Mouse (Mus musculus): ENCODE results near the gene Cyp2j6.
A peak's percentile ranks its signal among the peaks of the same experiment; 100 is the strongest.
"Not testable (repeated sequence)": the region's sequence is repeated elsewhere in the genome, so short reads cannot be mapped to it uniquely, and the experiment has no call there.

Cyp2j6 gene

DNA sequence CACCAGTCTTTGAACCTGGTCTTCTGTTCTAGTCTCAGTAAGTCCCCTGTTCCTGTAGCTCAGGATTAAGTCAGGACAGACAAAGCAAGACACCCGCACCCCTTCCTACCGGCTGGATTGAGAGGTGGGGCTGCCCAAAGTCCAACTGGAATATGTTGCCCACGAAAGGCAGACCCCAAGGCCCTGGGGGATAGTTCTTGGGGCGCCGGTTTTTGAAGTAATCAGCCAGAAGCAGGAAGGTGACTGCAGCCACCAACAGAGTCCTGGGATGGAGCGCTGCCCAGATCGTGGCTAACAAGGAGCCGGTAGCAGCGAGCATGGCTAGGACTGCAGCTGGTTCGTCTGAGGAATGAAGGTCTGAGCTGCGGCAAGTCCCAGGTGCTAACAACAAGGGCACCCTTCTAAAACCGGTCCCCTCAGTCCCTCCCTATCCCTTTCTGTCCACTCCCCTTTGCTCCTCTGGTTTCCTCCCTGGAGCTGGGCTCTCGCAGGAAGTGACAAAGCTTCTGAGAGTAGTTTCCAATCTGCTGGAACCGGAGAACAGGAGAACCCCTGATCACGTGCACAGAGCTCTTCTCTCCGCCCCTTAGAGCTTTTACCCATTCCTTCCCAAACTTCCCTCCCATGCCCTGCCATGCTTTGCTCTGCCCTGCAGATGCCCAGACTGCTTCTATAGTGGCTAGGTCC, at the start of gene Cyp2j6:
Gene Cyp2j6, minus strand, starts transcription at position 529 of the 687 bp plus-strand sequence.
- DNase-seq = peak; percentile 21

DNA sequence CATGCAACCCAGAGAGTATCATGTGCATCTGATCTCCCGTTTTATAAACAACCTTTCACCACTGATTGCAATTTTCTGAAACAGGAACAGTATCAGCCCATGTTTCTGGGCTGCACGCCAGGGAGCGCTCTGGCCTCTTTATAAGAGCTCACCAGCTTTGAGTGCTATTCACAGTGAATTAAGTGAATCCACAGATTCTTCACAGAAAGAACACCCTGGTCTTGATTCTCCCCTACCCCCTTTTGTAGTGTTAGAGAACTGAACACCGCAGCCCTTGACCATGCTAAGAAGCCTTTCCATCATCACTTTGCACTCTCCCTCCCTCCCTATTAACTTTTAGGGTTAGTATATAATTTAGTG, 38.3 kb upstream of the Cyp2j6 start:
- peak; percentile 79 for DNase-seq

DNA sequence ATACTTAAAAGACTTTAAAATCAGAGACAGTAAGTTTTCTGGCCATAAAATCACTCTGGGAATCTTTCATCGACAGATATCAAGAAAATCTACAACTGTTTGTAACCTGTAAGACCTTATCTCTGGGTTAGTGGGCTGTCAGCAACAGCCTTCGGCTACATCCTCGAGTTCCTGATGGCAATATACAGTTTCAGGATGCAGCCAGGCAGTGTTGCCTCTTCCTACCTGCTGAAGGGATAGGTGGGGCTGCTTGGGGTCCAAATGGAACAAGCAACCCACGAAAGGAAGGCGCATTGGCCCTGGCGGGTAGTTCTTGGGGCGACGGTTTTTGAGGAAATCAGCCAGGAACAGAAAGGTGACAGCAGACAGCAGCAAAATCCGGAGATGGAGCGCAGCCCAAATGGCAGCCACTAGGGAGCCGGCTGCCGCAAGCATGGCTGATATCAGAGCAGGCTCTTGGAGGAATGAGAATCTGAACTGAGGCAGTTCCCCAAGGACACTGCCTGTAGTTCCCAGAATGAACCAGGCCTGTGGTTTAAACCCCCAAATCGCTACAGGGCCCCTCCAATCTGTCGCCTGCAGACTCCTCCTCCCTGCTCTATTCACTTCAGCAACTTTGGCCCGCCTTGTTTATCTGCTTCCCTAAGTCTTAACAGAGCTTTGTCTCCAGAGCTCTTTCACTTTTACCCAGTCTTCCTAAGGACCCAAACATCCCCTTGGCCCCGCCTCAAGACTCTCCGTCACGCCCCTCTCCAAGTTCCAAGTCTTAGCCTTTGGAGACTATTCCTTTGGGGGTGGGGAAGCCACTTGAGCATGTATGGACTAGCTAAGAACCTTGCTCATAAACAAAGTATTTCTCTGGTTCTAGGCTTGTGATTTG, 37.7 kb upstream of the Cyp2j6 start, which contains the start of gene Cyp2j9:
Gene Cyp2j9, minus strand, starts transcription at position 668 of the 880 bp plus-strand sequence.
- DNase-seq = no peak

DNA sequence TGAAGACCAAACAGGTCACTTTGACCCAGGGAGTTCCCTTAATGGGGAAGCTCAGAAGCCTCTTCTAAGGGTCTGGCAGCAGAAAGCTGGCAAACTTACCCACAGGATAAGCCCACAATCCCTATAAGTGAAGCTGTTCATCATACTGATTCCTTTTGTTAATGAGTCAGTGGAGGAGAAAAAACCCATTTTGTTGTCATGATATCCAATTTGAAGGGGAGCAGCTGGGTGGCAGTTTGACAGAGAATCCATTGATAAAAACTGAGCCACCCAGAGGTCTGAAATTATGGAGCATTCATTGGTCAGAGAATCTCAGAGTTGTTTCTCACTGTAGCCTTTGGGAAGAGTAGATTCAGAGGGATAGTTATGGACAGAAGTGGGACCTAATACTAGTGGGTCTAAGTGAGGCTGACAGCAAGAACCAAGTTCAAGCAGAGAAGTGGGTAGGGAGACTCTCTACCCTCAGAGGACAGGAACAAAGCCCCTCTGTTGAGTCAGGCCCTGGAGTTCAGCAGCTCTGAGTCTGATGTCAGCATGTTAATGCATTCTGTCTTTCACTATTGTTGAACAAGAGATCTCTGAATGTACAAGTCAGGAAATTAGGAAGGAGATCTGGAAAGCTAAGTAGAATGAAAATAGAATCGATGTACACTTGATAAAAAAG, 28.1 kb upstream of the Cyp2j6 start:
- peak; percentile 28 for DNase-seq

DNA sequence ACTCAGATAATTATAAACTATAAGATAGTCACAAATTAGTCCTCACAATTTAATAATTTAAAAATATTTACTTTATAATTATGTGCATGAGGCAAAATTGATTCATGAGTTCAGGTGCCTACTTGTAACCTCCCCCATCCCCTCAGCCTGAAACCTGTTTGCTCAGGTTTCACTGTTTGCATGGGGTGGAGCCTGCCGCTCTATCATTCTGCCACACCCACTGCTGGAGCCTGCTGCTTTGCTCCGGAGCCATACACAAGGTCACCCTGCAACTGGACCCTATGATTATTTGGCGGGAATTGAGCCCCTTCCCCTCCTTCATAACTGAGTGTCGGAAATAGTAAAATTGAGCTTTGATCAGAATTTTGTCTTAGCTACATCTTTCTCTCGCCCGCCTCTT, 26.9 kb upstream of the Cyp2j6 start:
- DNase-seq = not testable (repeated sequence)

DNA sequence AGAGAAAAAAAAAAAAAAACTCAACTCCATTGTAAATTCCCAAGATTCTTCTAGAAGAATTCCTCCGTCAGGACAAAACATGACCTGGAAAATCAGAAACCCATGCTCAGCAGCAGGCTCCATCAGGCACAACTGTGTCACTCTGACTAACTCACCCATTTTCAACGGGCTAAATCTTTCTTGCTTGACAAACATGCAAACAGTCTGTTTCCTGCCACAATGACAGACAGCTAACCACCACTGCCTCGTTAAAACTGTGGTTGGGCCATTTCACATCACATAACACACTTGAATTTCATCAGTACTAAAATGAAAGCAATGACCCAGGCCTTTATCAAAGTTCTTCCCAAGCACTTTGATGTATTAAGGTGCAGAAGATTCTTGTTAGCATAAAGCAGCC, 16.0 kb upstream of the Cyp2j6 start:
- DNase-seq = no peak

DNA sequence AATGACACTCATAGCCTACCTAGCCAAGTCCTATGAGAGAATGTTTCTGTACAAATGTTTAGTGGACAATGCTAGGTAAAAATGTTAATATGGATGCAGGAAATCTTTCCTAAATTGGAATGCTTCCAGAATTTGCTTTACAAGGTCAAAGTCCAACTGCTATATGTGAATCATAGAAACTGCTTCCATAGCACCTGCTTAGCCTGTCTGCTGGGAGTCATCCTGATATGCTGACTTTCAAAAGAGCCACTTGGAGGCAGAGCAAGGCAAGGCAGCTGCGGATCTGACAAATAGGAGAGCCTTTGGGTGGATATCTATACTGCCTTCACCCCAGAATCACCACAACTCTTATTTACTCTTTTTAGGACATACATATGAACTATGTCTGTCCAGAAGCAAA, 14.5 kb upstream of the Cyp2j6 start:
- no peak for DNase-seq

DNA sequence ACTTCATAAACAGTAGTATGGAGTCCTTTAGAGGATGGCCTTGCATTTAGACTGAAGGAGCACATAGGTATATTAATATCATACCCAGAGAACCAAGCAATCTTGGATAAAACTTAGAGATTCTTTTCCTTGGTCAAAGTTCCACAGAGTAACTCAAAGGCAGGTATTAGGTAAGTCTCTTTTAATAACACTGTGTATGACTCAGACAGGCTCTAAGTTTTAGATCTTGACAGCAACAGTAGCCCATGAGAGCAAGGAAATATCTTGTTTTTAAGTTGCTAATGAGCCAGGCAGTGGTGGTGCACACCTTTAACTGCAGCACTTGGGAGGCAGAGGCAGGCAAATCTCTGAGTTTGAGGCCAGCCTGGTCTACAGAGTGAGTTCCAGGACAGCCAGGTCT, 12.3 kb upstream of the Cyp2j6 start:
- no peak for DNase-seq

DNA sequence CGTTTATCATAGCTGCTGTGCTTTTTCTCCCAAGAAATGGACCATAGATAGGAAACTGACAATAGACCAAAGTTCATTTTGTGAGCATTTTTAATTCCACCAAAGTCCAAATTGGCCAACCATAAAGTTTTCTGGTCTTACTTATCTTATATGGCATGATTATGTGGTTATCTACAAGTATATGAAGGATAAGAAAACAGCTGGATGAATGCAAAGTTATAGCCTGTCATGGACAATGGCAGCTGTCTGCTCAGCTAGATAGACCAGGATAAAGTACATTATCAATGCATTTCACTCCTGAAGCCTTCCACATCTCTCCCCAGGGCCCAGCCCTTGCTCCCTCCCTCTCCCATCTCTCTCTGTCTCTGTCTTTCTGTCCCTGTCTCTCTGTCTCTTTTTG, 7.0 kb upstream of the Cyp2j6 start:
- no peak for DNase-seq

DNA sequence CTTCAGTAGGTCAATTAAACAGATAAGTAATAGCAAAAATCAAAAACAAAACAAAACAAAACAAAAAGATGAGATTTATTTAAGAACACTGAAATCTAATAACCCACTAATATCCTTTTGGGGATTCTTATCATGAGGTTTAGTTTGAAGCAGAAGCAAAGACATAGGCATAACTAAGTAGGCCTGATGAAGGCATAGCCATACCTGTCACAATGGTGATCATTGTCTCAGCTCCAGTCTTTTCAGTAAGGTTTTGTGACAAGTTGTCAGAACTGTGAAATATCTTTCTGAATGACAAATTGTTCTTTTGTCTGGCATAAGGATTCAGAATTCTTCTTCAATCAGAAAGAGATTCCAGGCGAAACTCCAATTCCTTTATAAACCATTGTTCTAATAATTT, 6.3 kb upstream of the Cyp2j6 start:
- DNase-seq = no peak

DNA sequence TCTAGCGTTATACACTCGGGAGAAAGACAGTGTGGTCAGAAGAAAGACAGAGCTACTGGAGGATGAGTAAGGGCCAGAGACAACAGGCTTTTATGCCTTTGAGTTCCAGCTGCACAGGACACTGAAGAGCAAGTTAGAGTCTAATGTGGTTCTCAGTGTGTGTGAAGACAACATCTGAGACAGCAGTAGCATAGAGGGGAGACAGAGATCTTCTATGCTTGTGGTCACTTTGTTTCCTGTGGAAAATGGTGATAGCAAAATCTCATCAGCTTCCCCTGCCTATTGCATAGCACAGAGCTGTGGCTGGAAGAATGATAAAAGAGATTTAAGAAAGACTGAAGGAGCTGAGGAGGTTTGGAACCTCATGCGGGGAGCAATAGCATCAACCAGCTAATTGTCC, 1.8 kb downstream of the Cyp2j6 start:
- DNase-seq = no peak

DNA sequence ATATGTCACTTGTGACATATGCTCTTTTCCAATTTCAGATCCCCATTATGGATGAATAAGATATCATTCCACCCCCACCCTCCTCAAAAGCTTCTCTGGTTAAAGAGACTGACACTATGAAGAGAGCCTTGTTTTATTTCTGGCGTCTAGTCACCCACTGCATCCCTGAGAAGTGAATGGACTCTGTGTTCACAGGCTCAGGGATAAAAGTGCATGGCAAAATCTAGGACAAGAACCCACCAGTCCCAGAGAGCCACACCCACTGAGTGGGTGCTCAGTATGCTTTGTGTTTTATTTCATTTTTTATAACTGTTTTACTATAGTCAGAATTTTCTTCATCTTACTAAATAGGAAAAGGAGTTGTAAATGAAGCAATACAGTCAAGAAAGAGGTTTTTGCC, 7.5 kb downstream of the Cyp2j6 start:
- DNase-seq = peak; percentile 18

DNA sequence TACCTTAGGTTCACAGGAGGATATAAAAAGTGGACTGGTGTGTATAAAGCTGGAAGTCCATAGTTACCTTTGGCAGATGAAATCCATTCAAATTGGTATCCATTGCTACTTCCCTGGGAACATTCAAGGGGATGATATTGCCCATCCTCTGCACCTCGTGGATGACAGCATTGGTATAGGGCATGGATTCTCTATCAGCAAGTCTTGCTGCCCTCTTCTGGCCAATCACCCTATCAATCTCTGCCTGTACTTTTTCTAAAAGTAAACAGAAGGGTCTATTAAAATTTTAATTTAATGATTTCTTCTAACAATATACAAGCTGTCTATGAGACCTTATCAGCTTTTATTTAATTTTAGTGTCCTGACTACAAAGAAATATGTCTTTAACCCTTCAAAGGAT, 27.7 kb downstream of the Cyp2j6 start:
- peak; percentile 3 for DNase-seq

DNA sequence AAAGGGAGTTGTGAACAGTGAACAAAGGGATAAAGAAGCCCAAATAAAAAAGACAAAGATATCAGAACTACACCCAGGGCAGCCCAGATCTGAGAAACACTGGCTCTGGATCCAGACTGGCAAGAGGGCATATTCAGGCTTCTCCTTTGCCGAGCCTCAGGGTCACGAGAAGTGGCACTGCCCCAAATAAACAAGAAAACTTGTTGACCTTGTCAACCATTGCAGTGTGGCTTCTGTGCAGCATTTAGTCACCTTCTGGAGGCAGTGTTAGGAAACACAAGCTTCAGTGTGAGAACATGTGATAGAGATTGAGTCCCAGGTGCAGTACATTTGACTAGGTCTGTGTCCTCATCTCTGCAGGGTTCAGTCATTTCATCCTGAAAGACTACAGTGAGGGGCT, 31.2 kb downstream of the Cyp2j6 start:
- no peak for DNase-seq

DNA sequence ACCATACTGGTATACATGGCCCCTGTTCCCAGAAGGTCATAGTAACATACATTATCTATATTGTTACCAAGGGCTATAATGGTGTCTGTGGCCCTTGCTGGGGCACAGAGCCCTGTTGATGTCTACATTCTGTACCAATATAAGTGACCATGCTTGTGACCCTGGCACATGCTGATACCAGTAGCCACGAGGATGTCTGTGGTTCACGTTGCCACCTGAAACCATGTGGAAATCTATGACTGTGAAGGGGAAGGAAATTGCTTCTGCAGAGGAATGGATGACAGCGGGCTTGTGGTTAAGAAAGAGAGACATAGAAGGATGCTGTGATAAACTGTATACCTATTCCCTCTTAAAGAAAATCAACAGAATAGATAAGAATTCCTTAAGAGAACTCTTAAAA, 43.4 kb downstream of the Cyp2j6 start:
- no peak for DNase-seq

DNA sequence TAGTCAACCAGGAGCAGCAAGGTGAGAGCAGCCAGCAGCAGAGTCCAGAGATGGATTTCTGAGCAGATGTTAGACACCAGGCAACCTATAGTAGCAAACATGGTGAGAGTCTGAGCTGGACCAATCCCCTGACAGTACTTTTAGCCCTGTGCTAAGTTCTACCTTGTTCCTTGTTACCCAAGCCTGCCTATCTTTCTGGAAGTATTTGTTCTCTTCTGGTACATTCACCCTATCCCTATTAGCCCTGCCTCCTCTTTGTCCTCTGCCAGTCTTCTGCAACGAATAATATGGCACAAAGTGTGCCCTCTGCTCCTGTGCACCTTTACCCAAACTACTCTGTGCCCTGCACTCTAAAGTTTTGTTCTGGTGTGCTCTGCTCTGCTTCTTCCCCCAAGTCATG, 46.2 kb downstream of the Cyp2j6 start, which contains the start of gene Cyp2j8:
Gene Cyp2j8, minus strand, starts transcription at position 101 of the 400 bp plus-strand sequence.
- DNase-seq = no peak

Measured in layer of hippocampus, adult 9-11 months (tissue).